Mouse (Mus musculus) liver, embryonic 12.5 days (tissue): Measurements from ENCODE around the gene Gipc3. TPM values are rescaled to one million over a fixed set of nuclear protein-coding genes. Genes with fewer than 3 reads are reported as not detected.

Experiments
- ATAC-seq: fragments of 200-750 bp; cut with Nextera tagmentation; 2 replicates; pipeline ENCODE4 v1.8.0; 2017; ENCODE audit warnings: moderate number of reproducible peaks, mild to moderate bottlenecking, moderate library complexity
- H3K27ac ChIP-seq: fragments of 300-500 bp; sonication (generic); 2 replicates; pipeline ENCODE4 v1.5.1; 2016; ENCODE audit warnings: mild to moderate bottlenecking
- H3K27me3 ChIP-seq: fragments of 300-500 bp; sonication (generic); replicated peaks from 2 replicates; pipeline ENCODE4 v1.6.1; 2016; ENCODE audit warnings: mild to moderate bottlenecking, moderate library complexity
- H3K36me3 ChIP-seq: fragments of 300-500 bp; sonication (generic); 2 replicates; pipeline ENCODE4 v1.6.1; 2016; ENCODE audit warnings: mild to moderate bottlenecking, moderate library complexity
- H3K4me1 ChIP-seq: fragments of 300-500 bp; sonication (generic); 2 replicates; pipeline ENCODE4 v1.6.1; 2016
- H3K4me2 ChIP-seq: fragments of 300-500 bp; sonication (generic); 2 replicates; pipeline ENCODE4 v1.6.1; 2016; ENCODE audit warnings: mild to moderate bottlenecking, moderate library complexity
- H3K4me3 ChIP-seq: fragments of 300-500 bp; sonication (generic); 2 replicates; pipeline ENCODE4 v1.5.1; 2016; ENCODE audit warnings: mild to moderate bottlenecking, moderate library complexity
- H3K9ac ChIP-seq: fragments of 300-500 bp; sonication (generic); 2 replicates; pipeline ENCODE4 v1.6.1; 2016; ENCODE audit warnings: mild to moderate bottlenecking, moderate library complexity
- H3K9me3 ChIP-seq: fragments of 300-500 bp; sonication (generic); replicated peaks from 2 replicates; pipeline ENCODE4 v1.6.1; 2016; ENCODE audit warnings: mild to moderate bottlenecking, moderate library complexity
- WGBS: fragments of 180-500 bp; shearing (Covaris S2); methylation state at CpG from one replicate; pipeline ENCODE4 v1.1.7; 2016; ENCODE audit not compliant: insufficient replicate concordance; 5-methylcytosine and 5-hydroxymethylcytosine counted together
- polyA plus RNA-seq: library from polyadenylated mRNA; unstranded; fragments of >200 nt; fragmentation: Nextera tagmentation; extraction: Ambion mirVana; gene quantifications from 2 replicates; pipeline ENCODE4 v1.2.1, GENCODE M21; 2016

The Gipc3 gene
- polyA plus RNA-seq, 1 experiment from 2014 or later: not detected

GRCm38 (mm10) chr10:81303258-81303657 is 39.8 kb downstream of the Gipc3 start:
- peak; percentile 6; the same call in 1 of the 2 replicates for ATAC-seq
- Histone ChIP-seq H3K27me3 (no peaks in the 10 kb centered on the region), H3K27ac (peak overlapping the region; percentile 77), H3K36me3 (peaks cover 41% of the 10 kb centered on the region), H3K4me2 (peak overlapping the region; percentile 68), H3K9me3 (no peaks in the 10 kb centered on the region), H3K4me3 (peak overlapping the region; percentile 37), H3K9ac (peak overlapping the region; percentile 53), H3K4me1 (peaks cover 72% of the 10 kb centered on the region)
- 40% methylated on average over 10 of the region's 10 CpGs for WGBS

GRCm38 (mm10) chr10:81302781-81303218 is 40.3 kb downstream of the Gipc3 start:
- Histone ChIP-seq H3K4me2 (peak overlapping the region; percentile 68), H3K36me3 (peaks cover 39% of the 10 kb centered on the region), H3K9ac (peak overlapping the region; percentile 53), H3K27me3 (no peaks in the 10 kb centered on the region), H3K27ac (peak overlapping the region; percentile 77), H3K4me1 (peaks cover 77% of the 10 kb centered on the region), H3K4me3 (peak overlapping the region; percentile 37), H3K9me3 (no peaks in the 10 kb centered on the region)
- 12% methylated on average over 14 of the region's 14 CpGs for WGBS
- ATAC-seq: peak; percentile 58

- Histone ChIP-seq H3K27me3 (no peaks in the 10 kb centered on the region), H3K4me3 (peak overlapping the region; percentile 37)
Observed at GRCm38 (mm10) chr10:81302288-81302687, 40.8 kb downstream of the Gipc3 start.

GRCm38 (mm10) chr10:81301321-81301720 is 41.7 kb downstream of the Gipc3 start:
- no peaks in the 10 kb centered on the region for H3K27me3 ChIP-seq
- WGBS: 67% methylated on average over 9 of the region's 9 CpGs
- ATAC-seq: no peak
- H3K9ac ChIP-seq: no peak overlapping the region
- H3K9me3 ChIP-seq: no peaks in the 10 kb centered on the region
- H3K4me1 ChIP-seq: peaks cover 91% of the 10 kb centered on the region
- H3K4me3 ChIP-seq: no peak overlapping the region
- H3K4me2 ChIP-seq: no peak overlapping the region
- peaks cover 28% of the 10 kb centered on the region for H3K36me3 ChIP-seq
- H3K27ac ChIP-seq: peak overlapping the region; percentile 83

More at GRCm38 (mm10) chr10:81302288-81302687, 40.8 kb downstream of the Gipc3 start:
- H3K9ac ChIP-seq: peak overlapping the region; percentile 53
- H3K36me3 ChIP-seq: peaks cover 34% of the 10 kb centered on the region
- no peak for ATAC-seq
- H3K27ac ChIP-seq: peak overlapping the region; percentile 77
- no peaks in the 10 kb centered on the region for H3K9me3 ChIP-seq
- H3K4me1 ChIP-seq: peaks cover 82% of the 10 kb centered on the region
- WGBS: 60% methylated on average over 4 of the region's 4 CpGs
- H3K4me2 ChIP-seq: peak overlapping the region; percentile 68

- H3K36me3 ChIP-seq: peaks cover 28% of the 10 kb centered on the region
- H3K4me3 ChIP-seq: no peak overlapping the region
- peak; percentile 11; the same call in 1 of the 2 replicates for ATAC-seq
- no peaks in the 10 kb centered on the region for H3K27me3 ChIP-seq
- peaks cover 100% of the 10 kb centered on the region for H3K4me1 ChIP-seq
- 76% methylated on average over 9 of the region's 9 CpGs for WGBS
- H3K27ac ChIP-seq: peak overlapping the region; percentile 83
- no peak overlapping the region for H3K9ac ChIP-seq
- no peaks in the 10 kb centered on the region for H3K9me3 ChIP-seq
- peak overlapping the region; percentile 19 for H3K4me2 ChIP-seq
Observed at GRCm38 (mm10) chr10:81300352-81300907, 42.6 kb downstream of the Gipc3 start.

GRCm38 (mm10) chr10:81299585-81300351 is 43.3 kb downstream of the Gipc3 start:
- no peaks in the 10 kb centered on the region for H3K27me3 ChIP-seq
- H3K9me3 ChIP-seq: no peaks in the 10 kb centered on the region
- H3K9ac ChIP-seq: peak overlapping the region; percentile 28; the same call in 1 of the 2 replicates
- no peak overlapping the region for H3K4me3 ChIP-seq
- peak overlapping the region; percentile 19; the same call in 1 of the 2 replicates for H3K4me2 ChIP-seq
- no peak for ATAC-seq
- 72% methylated on average over 14 of the region's 14 CpGs for WGBS
- H3K4me1 ChIP-seq: peaks cover 100% of the 10 kb centered on the region
- H3K36me3 ChIP-seq: peaks cover 31% of the 10 kb centered on the region; the same call in 1 of the 2 replicates
- H3K27ac ChIP-seq: peak overlapping the region; percentile 83

GRCm38 (mm10) chr10:81298369-81299100 is 44.5 kb downstream of the Gipc3 start:
- H3K4me3 ChIP-seq: no peak overlapping the region
- H3K4me2 ChIP-seq: 0 out of 2 replicates have a peak overlapping the region, but pooled peaks have one; percentile 37
- peaks cover 35% of the 10 kb centered on the region; the same call in 1 of the 2 replicates for H3K36me3 ChIP-seq
- no peaks in the 10 kb centered on the region for H3K9me3 ChIP-seq
- no peak for ATAC-seq
- H3K4me1 ChIP-seq: peaks cover 100% of the 10 kb centered on the region
- WGBS: 69% methylated on average over 17 of the region's 17 CpGs
- H3K9ac ChIP-seq: peak overlapping the region; percentile 28; the same call in 1 of the 2 replicates
- H3K27ac ChIP-seq: peak overlapping the region; percentile 83
- H3K27me3 ChIP-seq: no peaks in the 10 kb centered on the region

GRCm38 (mm10) chr10:81297845-81298244 is 45.2 kb downstream of the Gipc3 start:
- H3K4me1 ChIP-seq: peaks cover 98% of the 10 kb centered on the region
- WGBS: 35% methylated on average over 10 of the region's 10 CpGs
- no peaks in the 10 kb centered on the region for H3K9me3 ChIP-seq
- H3K4me2 ChIP-seq: peak overlapping the region; percentile 37; the same call in 1 of the 2 replicates
- peak overlapping the region; percentile 83 for H3K27ac ChIP-seq
- H3K4me3 ChIP-seq: no peak overlapping the region
- H3K27me3 ChIP-seq: no peaks in the 10 kb centered on the region
- peaks cover 35% of the 10 kb centered on the region; the same call in 1 of the 2 replicates for H3K36me3 ChIP-seq
- no peak for ATAC-seq
- H3K9ac ChIP-seq: peak overlapping the region; percentile 4; the same call in 1 of the 2 replicates

- H3K27ac ChIP-seq: peak overlapping the region; percentile 83
- peak overlapping the region; percentile 37; the same call in 1 of the 2 replicates for H3K4me2 ChIP-seq
- no peak overlapping the region; the same call in 1 of the 2 replicates for H3K9ac ChIP-seq
- ATAC-seq: no peak
- H3K27me3 ChIP-seq: no peaks in the 10 kb centered on the region
- H3K36me3 ChIP-seq: peaks cover 35% of the 10 kb centered on the region; the same call in 1 of the 2 replicates
- WGBS: 70% methylated on average over 6 of the region's 6 CpGs
- H3K4me3 ChIP-seq: no peak overlapping the region
- H3K9me3 ChIP-seq: no peaks in the 10 kb centered on the region
- peaks cover 94% of the 10 kb centered on the region for H3K4me1 ChIP-seq
Observed at GRCm38 (mm10) chr10:81297246-81297645, 45.8 kb downstream of the Gipc3 start.

GRCm38 (mm10) chr10:81295185-81295584 is 47.9 kb downstream of the Gipc3 start:
- H3K27me3 ChIP-seq: peaks cover 12% of the 10 kb centered on the region
- 0 out of 2 replicates have a peak overlapping the region, but pooled peaks have one; percentile 81 for H3K4me3 ChIP-seq
- ATAC-seq: no peak
- 76% methylated on average over 6 of the region's 6 CpGs for WGBS
- H3K4me2 ChIP-seq: peak overlapping the region; percentile 97
- peaks cover 28% of the 10 kb centered on the region; the same call in 1 of the 2 replicates for H3K36me3 ChIP-seq
- H3K4me1 ChIP-seq: peaks cover 90% of the 10 kb centered on the region
- H3K9ac ChIP-seq: no peak overlapping the region
- no peaks in the 10 kb centered on the region for H3K9me3 ChIP-seq
- H3K27ac ChIP-seq: peak overlapping the region; percentile 90; the same call in 1 of the 2 replicates

GRCm38 (mm10) chr10:81294442-81294841 is 48.6 kb downstream of the Gipc3 start:
- Histone ChIP-seq H3K9ac (peak overlapping the region; percentile 86), H3K4me3 (peak overlapping the region; percentile 81), H3K9me3 (no peaks in the 10 kb centered on the region), H3K4me1 (peaks cover 84% of the 10 kb centered on the region), H3K27me3 (peaks cover 20% of the 10 kb centered on the region), H3K27ac (peak overlapping the region; percentile 90; the same call in 1 of the 2 replicates), H3K4me2 (peak overlapping the region; percentile 97), H3K36me3 (peaks cover 28% of the 10 kb centered on the region; the same call in 1 of the 2 replicates)
- no peak for ATAC-seq
- WGBS: 30% methylated on average over 8 of the region's 8 CpGs
